Mouse (Mus musculus) heart, postnatal 0 days (tissue): ENCODE measurements around the gene Clic6. TPM values are rescaled to one million over a fixed set of nuclear protein-coding genes. Genes with fewer than 3 reads are reported as not detected.
A peak's percentile ranks its signal among the peaks of the same experiment; 100 is the strongest.

Experiments
- ATAC-seq: fragments of 200-750 bp; cut with Nextera tagmentation; 2 replicates; pipeline ENCODE4 v1.8.0; 2017; ENCODE audit warnings: low read depth, moderate number of reproducible peaks, moderate library complexity; ENCODE audit not compliant: insufficient read depth
- DNase-seq: peaks from one replicate; pipeline ENCODE4 v3.0.0-alpha.2; 2016; ENCODE audit warnings: low spot score
- H3K27ac ChIP-seq: fragments of 300-500 bp; sonication (generic); 2 replicates; pipeline ENCODE4 v1.5.1; 2014; ENCODE audit warnings: low read depth, mild to moderate bottlenecking
- H3K27me3 ChIP-seq: fragments of 300-500 bp; sonication (generic); 2 replicates; pipeline ENCODE4 v1.6.1; 2014; ENCODE audit warnings: low read length, mixed read lengths; ENCODE audit not compliant: control insufficient read depth, insufficient read depth
- H3K36me3 ChIP-seq: fragments of 300-500 bp; sonication (generic); replicated peaks from 2 replicates; pipeline ENCODE4 v1.6.1; 2014; ENCODE audit warnings: low read length, mixed read lengths; ENCODE audit not compliant: control insufficient read depth, insufficient read depth
- H3K4me1 ChIP-seq: fragments of 300-500 bp; sonication (generic); 2 replicates; pipeline ENCODE4 v1.6.1; 2014; ENCODE audit warnings: antibody characterized with exemption; ENCODE audit not compliant: control insufficient read depth, insufficient read depth
- H3K4me2 ChIP-seq: fragments of 300-500 bp; sonication (generic); 2 replicates; pipeline ENCODE4 v1.6.1; 2014; ENCODE audit warnings: low read depth, mild to moderate bottlenecking, low read length, moderate library complexity
- H3K4me3 ChIP-seq: fragments of 300-500 bp; sonication (generic); 2 replicates; pipeline ENCODE4 v1.5.1; 2014; ENCODE audit warnings: low read depth, low read length
- H3K9ac ChIP-seq: fragments of 300-500 bp; sonication (generic); replicated peaks from 2 replicates; pipeline ENCODE4 v1.6.1; 2014; ENCODE audit warnings: low read depth, low read length, mixed read lengths
- H3K9me3 ChIP-seq: fragments of 300-500 bp; sonication (generic); replicated peaks from 2 replicates; pipeline ENCODE4 v1.6.1; 2016; ENCODE audit warnings: low read length; ENCODE audit not compliant: control insufficient read depth
- CTCF ChIP-seq: IDR thresholded peaks from 2 replicates; pipeline ENCODE4 v1.5.1; 2016; ENCODE audit warnings: antibody characterized with exemption, control low read depth, low read depth
- EP300 ChIP-seq: IDR thresholded peaks from 2 replicates; pipeline ENCODE4 v1.6.1; 2016; ENCODE audit warnings: antibody characterized with exemption, low read depth
- whole genome bisulfite sequencing: fragments of 180-500 bp; shearing (Covaris S2); extraction: QIAGEN DNeasy Blood & Tissue Kit; methylation state at CpG from one replicate; pipeline ENCODE4 v1.1.7; 2014; 5-methylcytosine and 5-hydroxymethylcytosine counted together
- polyA plus RNA-seq: library from polyadenylated mRNA; unstranded; fragments of >200 nt; fragmentation: Nextera tagmentation; extraction: Ambion mirVana; gene quantifications from 2 replicates; pipeline ENCODE4 v1.2.1, GENCODE M21; 2015
- total RNA-seq: library from RNA; depleted of rRNA; stranded (reverse); fragments of >200 nt; gene quantifications from 2 replicates; pipeline ENCODE4 v1.2.3, GENCODE M21; 2014; ENCODE audit warnings: low replicate concordance

Gene Clic6
- total and polyA plus RNA-seq, 2 experiments from 2014 or later = 0.38 to 1.1 TPM

DNA sequence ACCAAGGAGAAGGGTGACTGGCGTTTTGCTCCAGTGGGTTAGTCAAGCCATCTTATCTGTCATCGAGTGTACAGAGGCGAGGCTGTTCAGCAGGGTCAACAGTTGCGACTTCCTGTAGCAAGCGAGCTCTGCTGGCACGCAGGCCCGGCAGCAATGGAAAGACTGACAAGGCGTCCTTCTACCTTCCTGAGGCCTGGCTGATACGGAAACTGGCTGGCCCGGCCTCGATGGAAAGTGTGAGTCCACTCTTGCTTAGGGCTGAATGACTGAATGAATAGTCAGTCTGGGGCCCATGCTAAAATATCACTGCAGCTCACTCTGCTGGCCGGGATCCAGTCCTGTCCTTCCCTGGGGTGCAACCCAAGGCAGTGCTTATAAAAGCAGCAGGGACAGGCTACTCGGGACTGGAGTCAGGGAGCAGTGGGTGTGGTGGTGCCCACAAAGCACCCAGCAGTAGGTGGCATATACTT is 41.9 kb upstream of the Clic6 start:
- 0 out of 2 replicates have a peak overlapping the region, but pooled peaks have one; percentile 28 for H3K9ac ChIP-seq
- no peaks in the 10 kb centered on the region for H3K9me3 ChIP-seq
- H3K4me2 ChIP-seq = 0 out of 2 replicates have a peak overlapping the region, but pooled peaks have one; percentile 7
- H3K4me1 ChIP-seq = peaks cover 30% of the 10 kb centered on the region
- peak; percentile 90 for DNase-seq
- peak; percentile 77 for ATAC-seq
- no peaks in the 10 kb centered on the region for H3K27me3 ChIP-seq
- peak overlapping the region; percentile 68 for H3K27ac ChIP-seq
- 0 out of 2 replicates have a peak, but pooled peaks have one; percentile 56 for TF ChIP-seq EP300
- peak; percentile 44 for TF ChIP-seq CTCF
- WGBS = 6% methylated on average over 13 of the region's 13 CpGs
- no peak overlapping the region for H3K4me3 ChIP-seq
- no peaks in the 10 kb centered on the region for H3K36me3 ChIP-seq

DNA sequence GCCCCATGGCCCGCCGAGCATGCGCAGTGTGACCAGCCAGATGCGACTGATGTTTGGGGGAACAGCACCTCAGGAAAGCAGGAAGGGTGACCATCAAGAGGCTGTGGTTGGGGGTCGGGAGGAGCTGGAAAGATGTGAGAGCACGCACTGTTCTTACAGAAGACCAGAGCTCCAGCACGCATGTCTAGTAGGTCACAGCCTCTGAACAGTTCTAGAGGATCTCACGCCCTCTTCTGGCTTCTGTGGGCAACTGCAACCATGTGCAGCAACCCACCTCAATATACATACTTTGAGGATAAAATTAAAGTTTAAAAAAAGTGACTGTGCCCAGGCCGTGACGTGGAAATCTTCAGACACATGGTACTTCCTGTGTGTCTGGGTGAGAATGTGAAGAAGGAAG is 40.2 kb upstream of the Clic6 start:
- Histone ChIP-seq H3K4me2 (no peak overlapping the region), H3K9me3 (no peaks in the 10 kb centered on the region), H3K27ac (no peak overlapping the region), H3K36me3 (0 out of 2 replicates have a peak, but pooled peaks cover 2% of the 10 kb centered on the region), H3K4me1 (peaks cover 30% of the 10 kb centered on the region), H3K27me3 (no peaks in the 10 kb centered on the region; the same call in 1 of the 2 replicates), H3K4me3 (no peak overlapping the region), H3K9ac (no peak overlapping the region)
- no peak for TF ChIP-seq EP300
- TF ChIP-seq CTCF = peak; percentile 64
- DNase-seq (no peak), ATAC-seq (0 out of 2 replicates have a peak, but pooled peaks have one; percentile 36)
- WGBS = 65% methylated on average over 10 of the region's 10 CpGs

DNA sequence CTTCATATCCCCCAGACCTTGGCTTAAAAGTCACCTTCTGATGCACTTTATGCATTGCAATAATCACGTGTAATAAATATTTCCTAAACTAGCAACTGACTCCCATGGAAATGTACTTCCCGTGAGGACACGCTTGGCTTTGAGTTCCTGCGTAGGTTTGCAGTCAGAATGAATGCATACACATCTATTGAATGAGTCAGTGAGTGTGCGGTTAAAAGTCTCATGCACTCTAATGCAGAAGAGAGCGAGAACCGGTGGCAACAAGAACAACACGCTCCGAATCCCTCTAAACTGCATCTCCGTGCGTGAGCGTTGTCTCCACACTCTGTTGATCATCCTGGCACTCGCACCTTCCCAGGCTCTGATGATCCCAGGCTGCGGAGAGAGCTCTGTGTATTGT is 36.5 kb upstream of the Clic6 start:
- no peak for TF ChIP-seq EP300
- no peak for TF ChIP-seq CTCF
- H3K9ac ChIP-seq = no peak overlapping the region
- H3K36me3 ChIP-seq = 0 out of 2 replicates have a peak, but pooled peaks cover 12% of the 10 kb centered on the region
- H3K4me3 ChIP-seq = no peak overlapping the region
- peaks cover 4% of the 10 kb centered on the region for H3K27me3 ChIP-seq
- WGBS = 96% methylated on average over 14 of the region's 14 CpGs
- ATAC-seq = no peak
- DNase-seq = no peak
- H3K9me3 ChIP-seq = no peaks in the 10 kb centered on the region
- no peak overlapping the region for H3K27ac ChIP-seq
- H3K4me2 ChIP-seq = no peak overlapping the region
- peaks cover 22% of the 10 kb centered on the region; the same call in 1 of the 2 replicates for H3K4me1 ChIP-seq

DNA sequence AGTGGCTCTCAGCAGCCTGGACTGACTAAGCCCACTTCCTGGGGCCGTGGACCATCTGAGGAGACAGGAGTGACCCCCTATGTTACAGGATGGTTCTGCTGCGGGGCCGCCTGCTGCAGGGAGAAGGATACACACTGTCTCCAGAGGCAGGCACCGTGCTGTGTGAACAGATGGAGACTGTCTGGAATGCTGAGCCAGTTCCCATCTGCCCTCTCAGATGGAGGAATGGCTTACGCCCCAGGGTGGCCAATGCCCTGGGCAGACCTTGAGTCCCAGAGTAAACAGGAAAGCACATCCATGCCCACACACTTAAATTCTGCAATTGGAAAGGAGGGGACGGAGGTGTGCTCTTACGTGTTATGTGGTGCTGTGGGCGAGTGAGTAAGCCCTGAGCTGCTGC is 35.2 kb upstream of the Clic6 start:
- DNase-seq (no peak), ATAC-seq (no peak)
- Histone ChIP-seq H3K9ac (no peak overlapping the region), H3K4me3 (no peak overlapping the region), H3K27ac (no peak overlapping the region), H3K9me3 (no peaks in the 10 kb centered on the region), H3K27me3 (peaks cover 4% of the 10 kb centered on the region), H3K36me3 (0 out of 2 replicates have a peak, but pooled peaks cover 12% of the 10 kb centered on the region), H3K4me2 (no peak overlapping the region), H3K4me1 (peaks cover 11% of the 10 kb centered on the region; the same call in 1 of the 2 replicates)
- 94% methylated on average over 8 of the region's 8 CpGs for WGBS
- no peak for TF ChIP-seq CTCF
- no peak for TF ChIP-seq EP300

DNA sequence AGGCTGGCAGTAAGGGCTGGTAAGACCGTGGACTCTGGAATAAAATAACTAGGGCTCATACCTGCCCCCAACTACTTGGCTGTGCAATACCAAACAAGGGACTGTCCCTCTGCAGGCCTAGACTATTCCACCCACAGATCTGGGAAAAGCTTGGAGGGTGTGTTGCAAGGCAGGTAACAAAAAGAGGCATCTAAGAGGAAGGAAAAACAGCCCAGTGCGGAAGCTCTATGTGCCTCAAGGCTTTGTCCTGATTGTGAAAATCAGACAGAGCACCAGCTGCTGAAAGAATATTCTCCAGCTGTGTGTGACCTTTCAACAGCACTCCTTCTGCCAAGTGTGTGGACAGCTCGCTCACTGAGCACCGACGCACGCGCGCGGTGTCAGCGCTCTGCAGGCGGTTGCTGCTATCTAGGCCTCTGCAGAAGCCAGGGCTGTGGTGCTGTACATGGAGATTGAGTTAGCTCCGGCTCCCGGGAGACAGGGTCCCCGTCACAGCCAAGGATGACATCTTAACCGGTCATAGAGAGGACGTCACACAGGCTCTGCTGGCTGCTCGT is 33.9 kb upstream of the Clic6 start:
- no peak overlapping the region for H3K4me3 ChIP-seq
- TF ChIP-seq CTCF (no peak), EP300 (no peak)
- peaks cover 4% of the 10 kb centered on the region for H3K27me3 ChIP-seq
- peaks cover 11% of the 10 kb centered on the region; the same call in 1 of the 2 replicates for H3K4me1 ChIP-seq
- H3K27ac ChIP-seq = peak overlapping the region; percentile 51
- H3K4me2 ChIP-seq = no peak overlapping the region
- H3K36me3 ChIP-seq = 0 out of 2 replicates have a peak, but pooled peaks cover 12% of the 10 kb centered on the region
- ATAC-seq = peak; percentile 88
- H3K9ac ChIP-seq = no peak overlapping the region
- DNase-seq = peak; percentile 79
- no peaks in the 10 kb centered on the region for H3K9me3 ChIP-seq
- WGBS = 35% methylated on average over 17 of the region's 17 CpGs
